Mouse (Mus musculus): ENCODE measurements around the gene Rbm19.

Gene Rbm19

DNA sequence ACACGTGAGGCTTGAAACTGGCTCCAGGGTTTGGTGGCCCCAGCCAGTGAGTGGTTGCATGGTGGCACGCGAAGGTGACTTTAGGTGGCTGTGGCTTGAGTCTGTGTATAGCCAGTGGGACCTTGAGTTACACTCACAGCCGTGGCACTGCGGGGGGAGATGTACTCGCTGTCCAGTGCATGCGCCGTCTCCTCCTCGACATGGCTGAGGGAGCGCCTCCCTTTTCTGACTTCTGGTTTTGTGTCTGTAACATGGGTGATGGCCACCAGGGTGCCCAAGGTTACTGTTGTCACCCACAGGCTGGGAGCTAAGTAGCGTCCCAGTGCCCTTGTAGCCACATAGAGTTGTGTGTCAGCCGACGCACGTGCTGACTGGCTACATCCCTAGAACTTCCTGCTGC, 19.1 kb downstream of the Rbm19 start:
- no peak for DNase-seq (ENCODE audit: low read depth, low spot score)

DNA sequence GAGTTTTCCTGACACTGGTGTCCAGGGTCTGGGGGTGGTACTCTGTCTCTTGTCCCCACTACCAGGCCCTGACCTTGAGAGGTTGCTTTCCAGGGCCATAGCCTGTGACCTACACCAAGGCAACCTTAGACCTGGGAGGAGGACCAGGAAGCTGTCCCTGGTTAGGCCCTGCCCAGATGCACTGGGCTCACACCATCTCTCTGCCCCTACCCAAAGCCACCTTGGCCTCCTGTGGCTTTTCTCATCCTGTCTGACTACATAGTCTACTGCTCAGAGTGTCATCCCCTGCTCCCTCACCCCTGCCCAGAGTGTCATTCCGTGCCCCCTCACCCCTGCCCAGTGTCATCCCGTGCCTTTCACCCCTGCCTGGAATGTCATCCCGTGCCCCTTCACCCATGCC, 19.6 kb downstream of the Rbm19 start:
- DNase-seq (ENCODE audit: low read depth, low spot score) = no peak

DNA sequence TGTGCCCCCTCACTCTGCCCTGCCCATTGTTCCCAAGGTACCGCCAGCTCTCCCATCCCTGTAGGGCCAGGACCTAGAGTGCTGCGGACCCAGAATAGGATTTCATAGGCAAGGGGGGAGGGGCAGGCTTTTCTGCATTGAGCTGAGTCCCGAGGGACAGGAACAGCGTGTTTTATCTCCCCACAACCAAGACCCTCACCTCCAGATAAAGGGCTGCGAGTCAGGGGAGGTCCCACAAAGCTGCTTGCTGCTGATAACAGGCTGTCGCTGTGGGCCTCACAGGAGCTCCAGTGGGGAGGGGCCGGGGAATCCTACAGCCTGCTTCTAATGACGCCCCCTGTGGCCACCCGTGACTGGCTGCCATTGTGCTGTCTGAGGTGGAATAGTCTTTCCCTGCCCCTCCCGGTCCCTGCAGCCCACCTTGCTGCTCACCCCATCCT, 20.0 kb downstream of the Rbm19 start:
- no peak for DNase-seq (ENCODE audit: low read depth, low spot score)

DNA sequence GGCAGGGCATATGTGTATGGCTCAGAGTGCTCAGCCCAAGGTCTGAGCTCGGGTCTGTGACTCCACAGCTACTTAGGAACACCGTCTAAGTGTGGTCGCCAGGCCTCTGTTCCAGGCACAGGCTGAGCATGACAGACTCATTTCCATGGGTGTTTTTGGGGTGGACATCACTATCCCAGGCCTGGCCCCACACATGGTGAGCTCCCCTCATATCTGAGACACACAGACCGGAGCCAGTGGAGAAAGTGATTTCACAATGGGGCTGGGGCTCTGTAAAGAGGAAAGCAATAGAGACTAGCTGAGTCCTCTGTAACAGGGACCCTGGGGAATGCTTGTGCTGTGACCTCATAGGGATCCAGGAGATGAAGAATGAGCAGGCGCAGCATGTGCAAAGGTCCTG, 20.8 kb downstream of the Rbm19 start:
- no peak for DNase-seq (ENCODE audit: low read depth, low spot score)

DNA sequence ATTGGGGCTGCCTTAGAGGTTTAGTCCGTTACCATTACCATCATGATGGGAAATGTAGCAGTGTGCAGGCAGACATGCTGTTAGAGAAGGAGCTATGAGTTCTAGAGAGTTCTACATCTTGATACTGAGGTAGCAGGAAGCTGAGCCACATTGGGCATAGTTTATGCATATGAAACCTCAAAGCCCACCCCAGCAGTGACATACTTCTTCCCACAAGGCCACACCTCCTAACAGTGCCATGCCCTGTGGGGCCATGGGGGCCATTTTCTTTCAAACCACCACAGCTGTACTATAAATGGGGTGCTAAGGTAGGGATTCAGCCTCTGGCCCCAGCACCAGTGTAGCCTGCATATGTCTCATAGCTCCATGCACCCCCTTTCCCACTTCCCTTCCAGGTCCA, 21.6 kb downstream of the Rbm19 start:
- DNase-seq (ENCODE audit: low read depth, low spot score) = no peak

DNA sequence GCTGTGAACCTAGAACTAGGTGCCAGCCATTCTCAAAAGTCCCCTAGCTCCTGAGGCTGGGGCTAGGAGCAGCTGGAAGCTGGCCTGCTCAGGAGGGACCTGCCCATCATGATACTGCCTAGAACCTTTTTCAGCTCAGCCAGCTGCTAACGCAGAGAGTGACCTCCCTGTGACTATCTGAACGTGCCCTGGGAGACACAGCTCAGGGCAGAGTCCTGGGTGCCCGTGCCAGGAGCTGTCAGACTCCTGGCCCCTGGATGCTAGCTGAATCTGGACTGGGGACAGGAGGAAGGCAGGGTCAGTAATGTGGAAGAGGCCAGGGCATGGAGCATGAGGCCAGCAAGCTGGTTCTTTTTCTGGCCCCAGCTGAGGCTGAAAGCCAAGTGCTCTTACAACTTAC, 22.1 kb downstream of the Rbm19 start:
- DNase-seq (ENCODE audit: low read depth, low spot score) = no peak

DNA sequence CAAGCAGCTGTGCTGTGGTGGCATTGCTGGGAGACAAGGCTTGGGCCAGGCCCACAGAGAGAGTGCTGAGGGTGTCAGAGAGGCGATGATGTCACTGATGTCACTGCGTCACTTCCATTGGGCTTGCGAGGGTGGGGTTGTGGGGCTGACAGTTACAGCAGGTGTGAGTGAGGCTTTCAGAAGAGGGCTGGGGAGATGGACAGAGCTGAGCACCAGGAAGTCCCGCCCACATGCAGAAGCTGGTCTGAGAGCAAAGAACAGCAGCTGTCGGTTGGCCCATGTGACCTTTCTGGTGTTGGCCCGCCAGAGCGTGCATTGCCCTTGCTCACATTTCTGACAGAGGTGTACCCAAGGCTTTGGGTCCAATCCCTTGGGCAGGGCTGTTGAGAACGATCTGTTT, 23.0 kb downstream of the Rbm19 start:
- DNase-seq (ENCODE audit: low read depth, low spot score) = no peak

DNA sequence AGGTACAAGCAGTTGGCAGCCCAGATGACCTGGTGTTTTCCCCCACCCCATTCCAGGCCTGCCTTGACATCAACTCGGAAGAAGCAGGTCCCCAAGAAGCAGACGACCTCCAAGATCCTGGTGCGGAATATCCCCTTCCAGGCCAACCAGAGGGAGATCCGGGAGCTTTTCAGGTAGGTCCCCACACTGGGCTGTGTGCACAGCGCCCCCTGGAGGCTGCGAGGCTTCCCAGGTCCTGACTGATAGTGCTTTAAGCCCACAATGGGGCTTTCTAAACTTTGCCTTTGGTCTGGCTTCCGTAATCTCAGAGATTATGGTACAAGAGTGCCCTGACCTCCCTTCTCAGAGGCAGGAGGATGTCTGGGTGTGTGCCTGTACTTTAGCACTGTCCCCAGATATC, 27.7 kb downstream of the Rbm19 start:
- peak; percentile 35 for DNase-seq (ENCODE audit: low read depth, low spot score)

DNA sequence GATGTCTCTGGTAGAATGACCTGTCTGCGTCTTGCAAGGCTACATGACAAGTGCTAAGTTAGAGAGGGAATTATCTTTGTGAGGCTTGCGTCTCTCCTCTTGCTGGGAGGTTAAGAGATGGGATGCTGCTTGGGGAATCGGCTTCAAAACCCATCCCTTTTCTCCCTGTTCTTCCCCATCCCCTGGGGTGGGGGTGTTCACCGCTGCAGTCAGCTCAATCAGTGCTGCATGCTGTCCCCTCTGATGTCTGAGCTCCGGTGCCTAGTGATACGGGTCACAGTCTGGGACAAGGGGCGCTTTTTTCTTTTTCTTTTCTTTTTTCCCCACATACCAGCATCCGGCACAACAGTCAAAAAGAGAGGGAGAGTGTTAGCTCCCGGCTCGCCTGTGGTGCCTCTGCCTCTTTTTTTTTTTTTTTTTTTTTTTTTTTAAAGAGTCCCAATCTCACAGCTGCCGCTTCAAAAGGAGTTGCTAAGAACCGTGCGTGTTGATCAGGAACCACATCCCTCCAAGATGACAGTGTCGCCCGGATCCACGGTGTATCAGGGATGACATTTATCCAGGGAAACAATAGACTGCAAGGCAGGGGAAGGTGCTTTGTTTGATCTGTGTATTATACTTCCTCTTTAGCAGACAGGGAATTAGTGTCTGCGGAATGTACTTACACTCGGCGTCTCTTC, 29.2 kb downstream of the Rbm19 start:
- DNase-seq (ENCODE audit: low read depth, low spot score) = no peak

DNA sequence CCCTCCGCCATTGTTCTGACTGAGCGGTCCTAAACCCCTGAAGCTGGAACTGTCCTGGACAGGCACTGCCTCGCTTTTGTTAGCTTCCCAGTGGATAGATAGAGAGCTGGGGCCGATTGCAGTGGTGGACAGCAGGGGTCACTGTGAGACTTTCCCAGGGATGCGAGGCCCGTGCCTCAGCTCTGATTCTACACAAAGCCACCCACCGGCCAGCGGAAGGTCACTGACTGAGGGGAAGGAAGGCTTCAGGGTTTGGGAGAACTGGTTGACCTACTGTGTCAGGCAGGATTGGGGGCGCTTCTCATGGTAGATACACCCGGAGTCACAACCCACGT, 29.8 kb downstream of the Rbm19 start:
- peak; percentile 54 for DNase-seq (ENCODE audit: low read depth, low spot score)

DNA sequence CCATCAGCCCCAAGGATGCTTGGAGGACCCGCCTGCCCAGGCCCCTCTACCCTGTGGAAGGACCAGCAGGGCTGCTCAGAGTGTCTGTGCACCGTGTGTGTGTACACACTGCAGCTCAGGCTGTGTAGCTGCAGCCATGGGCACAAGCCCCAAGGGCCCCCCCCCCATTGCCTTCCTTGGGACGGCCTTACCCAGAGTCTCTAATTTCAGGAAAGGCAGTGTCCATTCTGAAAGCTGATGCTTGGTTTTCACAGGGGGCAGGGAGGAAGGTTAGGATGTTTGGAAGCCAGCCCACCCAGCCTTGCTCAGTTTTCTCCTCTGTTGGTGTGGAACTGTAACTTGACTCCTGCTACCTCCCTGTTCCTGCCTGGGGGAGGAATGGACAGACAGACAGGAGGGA, 30.6 kb downstream of the Rbm19 start:
- DNase-seq (ENCODE audit: low read depth, low spot score) = peak; percentile 53

DNA sequence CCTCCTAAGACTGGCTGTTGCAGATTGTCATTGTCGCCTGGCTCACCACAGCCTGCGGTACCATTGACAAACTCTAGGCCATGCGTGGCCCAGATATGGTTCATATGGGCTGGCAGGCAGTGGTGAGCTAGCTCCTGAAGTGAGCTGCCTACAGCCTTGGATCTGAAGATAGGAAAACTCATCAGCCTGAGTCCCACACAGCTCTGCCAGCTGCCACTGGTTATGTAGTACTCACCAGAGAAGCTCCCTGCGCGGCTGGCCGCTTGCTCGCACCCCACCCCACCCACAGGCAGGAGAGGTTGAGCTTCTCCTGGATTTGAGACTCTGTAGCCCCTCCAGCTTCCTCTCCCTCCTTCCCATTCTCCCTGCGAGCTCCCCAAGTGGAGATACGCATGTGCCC, 32.0 kb downstream of the Rbm19 start:
- no peak for DNase-seq (ENCODE audit: low read depth, low spot score)

DNA sequence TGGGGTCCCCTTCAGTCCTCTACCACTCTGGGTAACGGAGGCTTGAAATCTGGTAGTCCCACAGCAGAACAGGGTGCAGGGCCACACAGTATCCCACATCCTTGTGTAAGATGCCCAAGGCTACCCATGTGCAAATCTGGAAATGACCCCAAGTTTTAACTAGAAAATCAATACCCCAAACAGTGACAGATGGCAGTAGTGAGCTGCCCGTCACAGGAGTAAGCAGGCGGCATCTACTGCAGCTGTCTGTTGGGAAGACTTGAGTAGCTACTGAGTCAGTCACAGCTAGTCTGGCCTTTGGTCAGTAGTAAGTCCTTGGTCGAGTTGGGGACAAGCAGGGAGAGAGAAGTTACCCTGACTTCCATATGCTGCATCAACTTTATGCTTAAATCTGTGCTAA, 34.9 kb downstream of the Rbm19 start:
- DNase-seq (ENCODE audit: low read depth, low spot score) = peak; percentile 25

DNA sequence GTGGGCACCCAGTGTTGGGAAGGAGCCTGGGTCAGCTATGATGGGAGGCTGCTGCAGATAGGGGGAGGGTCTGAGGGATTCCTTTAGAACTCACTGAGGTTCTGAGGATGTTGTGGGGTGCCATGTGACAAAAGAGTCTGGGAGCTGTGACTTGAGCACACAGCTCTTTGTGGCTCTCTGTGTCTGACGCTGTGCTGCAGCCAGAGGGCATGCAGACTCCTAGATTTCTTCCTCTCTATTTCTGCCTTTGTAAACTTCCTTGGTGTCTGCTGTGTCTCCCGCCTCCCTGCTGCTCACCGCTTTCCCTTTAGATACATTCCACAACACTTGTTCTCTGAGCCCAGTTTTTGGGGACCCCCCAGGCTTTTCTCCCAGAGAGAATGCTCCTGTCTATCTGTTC, 36.9 kb downstream of the Rbm19 start:
- DNase-seq (ENCODE audit: low read depth, low spot score) = no peak

DNA sequence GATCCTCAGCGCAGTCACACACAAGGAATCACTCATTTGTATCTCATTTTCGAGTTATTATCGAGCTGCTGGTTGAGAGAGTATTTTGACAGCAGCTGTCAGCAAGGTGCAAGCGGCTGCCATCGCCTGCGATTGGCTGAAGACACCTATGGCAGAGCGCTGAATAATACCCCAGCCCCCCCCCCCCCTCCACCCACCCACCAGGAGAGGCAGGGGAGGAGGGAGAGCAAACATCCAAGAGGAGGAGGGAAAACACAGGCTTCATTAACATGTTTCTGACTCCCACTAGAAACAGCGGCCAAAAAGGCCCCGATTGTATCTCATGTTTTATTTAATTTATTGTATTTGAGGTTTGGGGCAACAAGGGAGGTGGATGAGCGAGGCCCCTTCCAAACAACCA, 39.4 kb downstream of the Rbm19 start:
- no peak for DNase-seq (ENCODE audit: low read depth, low spot score)

DNA sequence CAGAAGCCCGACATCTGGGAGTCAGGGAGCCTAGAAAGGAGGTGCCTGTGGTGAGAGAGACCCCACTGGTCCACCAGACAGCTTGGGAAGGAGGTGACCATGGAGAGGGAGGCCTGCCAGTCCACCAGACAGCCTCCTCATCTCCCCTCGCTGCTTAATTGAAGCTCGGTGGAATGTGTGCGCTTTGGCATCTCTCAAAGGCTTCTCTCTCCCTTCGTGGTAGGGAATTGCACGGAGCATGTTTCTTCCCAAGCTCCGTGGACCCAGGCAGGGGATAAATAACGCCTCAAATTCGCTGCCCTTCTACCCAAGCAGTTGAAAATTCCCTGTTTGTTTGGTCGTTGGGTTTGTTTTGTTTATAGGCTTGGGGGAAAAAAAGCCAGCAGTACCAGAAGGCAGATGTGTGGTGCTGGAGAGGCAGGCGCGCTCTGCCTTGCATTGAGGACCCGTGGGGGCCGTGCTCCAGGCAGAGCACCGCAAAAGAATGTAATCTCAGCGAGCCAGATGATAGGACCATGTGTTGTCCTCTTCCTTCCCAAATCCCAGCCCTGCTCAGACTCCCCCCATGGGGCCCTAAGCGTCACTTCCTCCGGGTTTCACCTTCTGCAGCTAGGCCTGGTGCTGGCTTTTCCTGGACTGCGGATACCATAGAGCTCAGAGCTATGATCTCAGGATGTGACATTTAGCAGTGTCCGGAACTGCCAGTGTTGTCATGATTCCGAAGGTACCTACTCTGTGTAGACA, 40.1 kb downstream of the Rbm19 start:
- DNase-seq (ENCODE audit: low read depth, low spot score) = no peak

DNA sequence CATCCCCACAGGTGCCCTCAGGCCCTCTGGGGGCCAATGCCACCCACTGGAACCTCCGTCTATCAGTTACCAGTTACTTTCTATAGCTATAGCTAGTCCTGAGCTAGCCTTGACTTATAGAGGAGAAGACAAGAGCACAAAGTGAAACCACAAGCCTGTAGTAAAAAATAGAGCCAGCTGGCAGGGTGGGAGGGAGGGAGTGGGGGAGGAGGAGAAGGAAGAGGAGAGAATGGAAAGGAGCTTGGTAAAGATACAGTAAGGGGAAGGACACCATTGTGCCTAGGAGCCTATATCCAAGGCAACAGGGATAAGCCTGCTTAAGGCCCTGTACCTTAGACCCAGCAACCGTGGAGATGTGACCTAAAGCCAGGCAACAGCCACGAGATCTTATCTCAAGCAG, 40.9 kb downstream of the Rbm19 start:
- DNase-seq (ENCODE audit: low read depth, low spot score) = no peak

DNA sequence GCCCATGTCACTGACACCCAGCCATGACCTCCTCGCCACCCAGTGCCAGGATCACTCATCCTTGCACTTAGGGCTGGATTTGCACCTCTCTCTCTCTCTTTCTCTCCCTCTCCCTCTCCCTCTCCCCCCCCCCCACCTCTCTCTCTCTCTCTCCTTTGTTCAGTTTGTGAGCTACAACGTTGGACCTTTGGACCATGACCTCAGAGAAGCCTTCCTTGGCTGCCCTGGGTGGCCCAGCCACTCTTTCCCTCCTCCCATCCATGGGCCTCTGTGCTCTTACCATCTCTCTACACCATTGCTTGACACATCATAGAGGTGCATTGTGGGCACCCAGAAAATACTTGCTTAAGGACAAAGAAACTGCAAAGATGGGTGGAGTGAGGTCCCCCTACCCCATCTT, 42.2 kb downstream of the Rbm19 start:
- no peak for DNase-seq (ENCODE audit: low read depth, low spot score)

DNA sequence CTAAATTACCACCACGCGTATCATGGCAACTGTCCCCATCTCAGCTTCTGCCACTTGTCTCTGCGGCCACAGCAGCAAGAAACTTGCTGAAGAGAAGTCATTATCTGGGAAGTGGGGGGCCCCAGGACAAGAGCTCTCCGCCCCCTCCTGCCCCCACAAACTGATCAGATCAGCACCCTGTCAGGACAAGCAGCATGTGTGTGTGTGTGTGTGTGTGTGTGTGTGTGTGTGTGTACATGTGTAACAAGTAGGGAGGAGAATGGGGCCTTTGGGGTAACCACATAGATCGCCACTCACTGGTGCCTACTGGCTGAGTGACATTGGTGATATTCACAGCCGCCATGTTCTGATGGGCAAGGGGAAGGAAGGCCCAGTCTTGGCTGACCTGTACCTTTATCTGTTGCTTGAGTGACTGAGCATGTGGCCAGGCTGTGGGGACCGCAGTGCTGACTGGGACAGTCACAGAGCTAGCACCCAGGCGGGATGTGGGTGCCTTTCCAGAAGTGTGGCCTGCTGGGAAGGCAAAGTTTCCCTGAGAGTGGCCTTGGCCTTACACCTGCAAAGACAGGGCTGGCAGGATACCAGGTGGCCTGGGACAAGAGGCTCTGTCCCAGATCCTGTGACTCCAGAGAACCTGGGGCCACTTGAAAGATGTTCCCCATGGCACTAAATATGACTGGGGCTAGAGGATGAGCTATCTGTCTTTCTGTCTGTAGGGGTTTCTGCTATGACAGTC, 44.8 kb downstream of the Rbm19 start:
- no peak for DNase-seq (ENCODE audit: low read depth, low spot score)

DNA sequence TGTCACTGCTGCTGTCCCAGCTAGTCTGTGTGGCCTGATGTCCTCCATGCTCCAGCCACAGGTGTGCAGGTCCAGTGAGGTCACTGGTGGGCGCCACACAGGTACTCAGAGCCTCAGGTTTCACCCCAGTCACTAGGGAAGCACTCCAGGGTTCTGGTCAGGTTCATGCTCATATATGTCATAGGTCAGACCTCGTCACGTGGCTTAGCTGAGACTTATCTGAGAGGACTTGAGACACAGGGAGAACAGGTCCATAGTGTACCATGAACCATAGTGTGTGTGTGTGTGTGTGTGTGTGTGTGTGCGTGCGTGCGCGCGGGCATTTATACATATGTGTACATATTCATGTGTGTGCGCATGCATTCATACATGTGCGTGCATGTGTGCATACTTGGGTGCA, 46.4 kb downstream of the Rbm19 start:
- DNase-seq (ENCODE audit: low read depth, low spot score) = no peak

DNA sequence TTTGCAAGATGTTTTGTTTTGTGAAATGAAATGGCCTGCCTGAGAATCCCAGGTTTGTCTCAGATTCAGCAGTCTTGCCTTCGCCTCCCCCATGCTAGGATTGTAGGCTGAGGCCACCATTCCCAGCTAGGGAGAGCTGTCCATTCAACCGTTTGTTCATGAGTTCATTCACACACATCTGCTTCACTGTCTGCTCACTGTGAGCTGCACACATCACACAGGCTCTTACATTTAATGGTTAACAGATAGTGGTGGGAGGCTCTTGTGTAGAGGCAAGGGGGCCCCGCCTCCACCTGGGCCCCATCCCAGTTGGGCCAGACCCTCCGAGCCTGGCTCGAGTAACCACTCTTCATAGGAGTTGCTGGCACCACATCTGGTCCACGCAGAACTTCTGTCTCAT, 47.2 kb downstream of the Rbm19 start:
- DNase-seq (ENCODE audit: low read depth, low spot score) = no peak

DNA sequence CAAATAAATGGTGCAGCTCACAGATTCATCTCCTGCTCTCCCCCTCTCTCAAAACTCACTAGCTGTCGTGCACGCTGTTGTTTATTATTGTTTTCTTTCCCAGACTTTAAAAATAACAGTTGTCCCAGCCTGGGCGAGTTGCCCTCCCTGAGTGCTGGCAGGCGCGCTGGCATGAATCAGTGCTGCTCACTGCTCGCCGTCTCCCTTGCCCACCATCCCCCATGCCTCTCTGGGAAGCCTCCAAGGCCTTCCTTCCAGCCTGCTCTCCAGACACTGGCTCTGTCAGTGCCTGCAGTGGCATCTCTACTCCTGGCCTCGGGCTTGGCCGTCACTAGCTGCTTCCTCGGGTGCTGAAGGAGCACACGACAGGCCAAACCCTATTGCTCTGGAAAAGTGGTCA, 48.2 kb downstream of the Rbm19 start:
- DNase-seq (ENCODE audit: low read depth, low spot score) = no peak

Measured in 3T3-L1 (cell line).